Mouse (Mus musculus) gastrocnemius, postnatal 36 days (tissue): ENCODE data around the gene Ddx42. TPM values are rescaled to one million over a fixed set of nuclear protein-coding genes. Genes with fewer than 3 reads are reported as not detected.

Source experiments
- DNase-seq, 2 experiments: peaks; one replicate each; pipeline ENCODE4 v3.0.0; 2022
- intact Hi-C: fragments of 180-260 bp; cut with DNase I; formaldehyde crosslinking; loops from one replicate; pipeline ENCODE4 v1.15.1; 2025
- total RNA-seq, 2 experiments: library from RNA; stranded (reverse); gene quantifications; 2 replicates each; pipeline ENCODE4 v1.2.3; 2021

Gene Ddx42
- total RNA-seq, 2 experiments from 2014 or later: 19.1 to 22.2 TPM

DNA sequence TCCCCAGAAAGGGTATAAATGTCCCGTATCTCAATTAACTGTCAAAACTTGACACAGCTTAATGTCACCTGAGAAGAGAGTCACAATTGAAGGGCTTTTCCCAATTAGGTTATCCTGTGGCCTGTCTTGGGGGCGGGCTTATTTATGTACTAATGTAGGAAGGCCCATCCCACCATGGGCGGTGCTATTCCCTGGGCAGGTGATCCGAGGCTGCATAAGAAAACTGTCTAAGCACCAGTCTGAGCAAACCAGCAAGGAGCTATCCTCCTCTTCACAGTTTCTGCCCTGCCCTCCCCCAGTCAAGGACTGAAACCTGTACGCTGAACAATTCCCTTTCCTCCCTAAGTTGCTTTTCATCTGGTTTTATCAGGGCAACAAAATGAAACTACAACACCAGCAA lies 73.7 kb downstream of the Ddx42 start:
- no peak for DNase-seq
- intact Hi-C loops: no loop called here

DNA sequence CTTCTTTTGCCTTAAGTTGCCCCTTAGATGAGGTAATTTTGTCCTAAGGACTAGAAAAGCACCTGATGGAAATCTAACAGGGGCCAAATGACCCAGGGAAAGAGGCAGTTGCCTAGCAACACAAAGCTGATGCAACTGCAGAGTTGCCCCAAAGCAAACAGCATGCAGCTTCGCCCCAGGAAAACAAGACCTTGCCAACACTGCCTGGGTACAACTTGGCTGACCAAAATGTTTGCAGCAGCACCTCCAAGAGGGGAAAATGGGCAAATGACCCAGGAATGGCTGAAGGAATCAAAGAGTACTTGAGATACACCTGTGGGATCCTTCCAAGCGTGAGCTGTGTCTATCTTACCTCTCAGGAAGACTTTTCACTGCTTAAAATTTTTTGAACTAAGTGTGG lies 75.1 kb downstream of the Ddx42 start:
- no peak for DNase-seq
- intact Hi-C loops: no loop called here

Other genes with a start within 250 kb of the Ddx42 start
- gene Ace, start 249.0 kb upstream of the Ddx42 start, total RNA-seq: 10 to 100 TPM; 24.1 to 34.8 TPM
- not detected for gene Ace3, start 222.3 kb upstream of the Ddx42 start, total RNA-seq
- not detected for gene Kcnh6, start 208.8 kb upstream of the Ddx42 start, total RNA-seq
- 10 to 100 TPM; 23.9 to 25.6 TPM for gene Dcaf7, start 180.1 kb upstream of the Ddx42 start, total RNA-seq
- gene Taco1, start 150.9 kb upstream of the Ddx42 start, total RNA-seq: 10 to 100 TPM; 37.6 to 42.7 TPM
- 10 to 100 TPM; 20.6 to 20.8 TPM for gene Map3k3, start 132.3 kb upstream of the Ddx42 start, total RNA-seq
- gene Gm10840, start 56.1 kb upstream of the Ddx42 start, total RNA-seq: not detected
- 1 to 10 TPM; 1.5 to 3.6 TPM for gene Limd2, start 56.1 kb upstream of the Ddx42 start, total RNA-seq
- gene Strada, start 14.8 kb upstream of the Ddx42 start, total RNA-seq: 10 to 100 TPM; 10.5 to 10.9 TPM
- 10 to 100 TPM; 60.0 to 68.3 TPM for gene Ccdc47, start 582 bp upstream of the Ddx42 start, total RNA-seq
- gene Ftsj3, start 39.2 kb downstream of the Ddx42 start, total RNA-seq: 10 to 100 TPM; 15.7 to 22.3 TPM
- 100 to 1,000 TPM; 122 to 134 TPM for gene Psmc5, start 39.2 kb downstream of the Ddx42 start, total RNA-seq
- gene Smarcd2, start 56.0 kb downstream of the Ddx42 start, total RNA-seq: 10 to 100 TPM; 12.6 to 14.4 TPM
- gene Tcam1, start 59.7 kb downstream of the Ddx42 start, total RNA-seq: under 1 TPM; 0.08 to 0.12 TPM
- not detected for gene Gh, start 84.9 kb downstream of the Ddx42 start, total RNA-seq
- under 1 TPM; 0.30 to 0.43 TPM for gene Cd79b, start 97.8 kb downstream of the Ddx42 start, total RNA-seq
- 100 to 1,000 TPM; 381 to 407 TPM for gene Scn4a, start 136.4 kb downstream of the Ddx42 start, total RNA-seq
- gene Prr29, start 148.5 kb downstream of the Ddx42 start, total RNA-seq: 1 to 10 TPM; 5.7 to 7.1 TPM
- 1 to 10 TPM; 4.4 to 5.4 TPM for gene Icam2, start 171.1 kb downstream of the Ddx42 start, total RNA-seq